Mouse (Mus musculus) CH12.LX (cell line): ENCODE results near the gene Gpsm1. TPM values are rescaled to one million over a fixed set of nuclear protein-coding genes. Genes with fewer than 3 reads are reported as not detected.

Experiments used
- DNase-seq: peaks from one replicate; pipeline ENCODE4 v3.0.0-alpha.2; 2013; ENCODE audit errors: extremely low read depth
- H3K27ac ChIP-seq: 2 replicates; pipeline ENCODE4 v1.5.1; 2012; ENCODE audit warnings: low read depth, mild to moderate bottlenecking, control low read depth, moderate library complexity; ENCODE audit not compliant: insufficient read depth
- H3K27me3 ChIP-seq: replicated peaks from 2 replicates; pipeline ENCODE3; 2012; ENCODE audit warnings: inconsistent platforms
- H3K36me3 ChIP-seq, 2 experiments: replicated peaks in 1 of 2; 2 replicates each; pipeline versions ENCODE3 to v1.6.1; 2012; ENCODE audit warnings: inconsistent platforms in 1 of 2, low read length in 1 of 2, mild to moderate bottlenecking in 1 of 2, mixed read lengths in 1 of 2, moderate library complexity in 1 of 2; ENCODE audit not compliant: control insufficient read depth in 1 of 2, insufficient read depth in 1 of 2
- H3K4me1 ChIP-seq, 2 experiments: 2 replicates each; pipeline ENCODE4 v1.6.1; 2012; ENCODE audit warnings: inconsistent platforms in 1 of 2, moderate library complexity in 1 of 2; ENCODE audit not compliant: insufficient read depth in 2 of 2, control insufficient read depth in 1 of 2
- H3K4me2 ChIP-seq: 2 replicates; pipeline ENCODE4 v1.6.1; 2012; ENCODE audit warnings: low read depth, mild to moderate bottlenecking, control low read depth; ENCODE audit not compliant: poor library complexity, insufficient read depth, severe bottlenecking
- H3K4me3 ChIP-seq, 3 experiments: fragments of 150-350 bp in 1 of 3; sonication (generic) in 1 of 3; replicated peaks in 1 of 3; 2 replicates each; pipeline versions ENCODE3 to v1.5.1; 2011 to 2012; ENCODE audit warnings: low read depth in 2 of 3, low read length in 2 of 3, mild to moderate bottlenecking in 2 of 3, moderate library complexity in 2 of 3, control low read depth in 1 of 3, improper control_type of control experiment in 1 of 3, inconsistent platforms in 1 of 3, mixed read lengths in 1 of 3; ENCODE audit not compliant: poor library complexity in 1 of 3
- H3K79me2 ChIP-seq: replicated peaks from 2 replicates; pipeline ENCODE4 v1.6.1; 2012; ENCODE audit warnings: mild to moderate bottlenecking, moderate library complexity; ENCODE audit not compliant: control insufficient read depth, poor library complexity, insufficient read depth, severe bottlenecking; ENCODE audit errors: extremely low read depth
- H3K9ac ChIP-seq: 2 replicates; pipeline ENCODE4 v1.6.1; 2012; ENCODE audit warnings: low read depth, mild to moderate bottlenecking, control low read depth, moderate library complexity; ENCODE audit not compliant: insufficient read depth
- H3K9me3 ChIP-seq: replicated peaks from 2 replicates; pipeline ENCODE3; 2012; ENCODE audit warnings: low read length, inconsistent platforms, mixed read lengths
- BHLHE40 ChIP-seq: IDR thresholded peaks from 2 replicates; pipeline ENCODE4 v1.6.1; 2011; ENCODE audit warnings: mild to moderate bottlenecking, low read depth, low read length, improper control_type of control experiment
- CTCF ChIP-seq, 2 experiments: IDR thresholded peaks in 1 of 2; conservative IDR thresholded peaks in 1 of 2; 2 replicates each; pipeline ENCODE4 v1.5.1; 2011 to 2012; ENCODE audit warnings: low read depth in 2 of 2, low read length in 2 of 2, improper control_type of control experiment in 1 of 2, inconsistent platforms in 1 of 2, mild to moderate bottlenecking in 1 of 2, moderate library complexity in 1 of 2
- E2F4 ChIP-seq: IDR thresholded peaks from 2 replicates; pipeline ENCODE4 v1.6.1; 2011; ENCODE audit warnings: low read depth, low read length, improper control_type of control experiment; ENCODE audit not compliant: insufficient replicate concordance
- ELF1 ChIP-seq: IDR thresholded peaks from 2 replicates; pipeline ENCODE4 v1.6.1; 2014; ENCODE audit warnings: low read depth, mild to moderate bottlenecking, inconsistent platforms, low read length, improper control_type of control experiment
- EP300 ChIP-seq: IDR thresholded peaks from 2 replicates; pipeline ENCODE4 v1.6.1; 2011; ENCODE audit warnings: low read length, improper control_type of control experiment
- ETS1 ChIP-seq: conservative IDR thresholded peaks from 2 replicates; pipeline ENCODE4 v1.6.1; 2012; ENCODE audit warnings: low read depth, mild to moderate bottlenecking, inconsistent platforms, low read length, improper control_type of control experiment, moderate library complexity
- GABPA ChIP-seq: IDR thresholded peaks from 2 replicates; pipeline ENCODE4 v1.6.1; 2012; ENCODE audit warnings: low read depth, low read length, improper control_type of control experiment, inconsistent platforms; ENCODE audit not compliant: insufficient replicate concordance
- HCFC1 ChIP-seq: IDR thresholded peaks from 2 replicates; pipeline ENCODE4 v1.6.1; 2012; ENCODE audit warnings: low read depth, mild to moderate bottlenecking, inconsistent platforms, low read length, improper control_type of control experiment
- IRF4 ChIP-seq: IDR thresholded peaks from 2 replicates; pipeline ENCODE4 v1.6.1; 2014; ENCODE audit warnings: low read depth, mild to moderate bottlenecking, inconsistent platforms, low read length, improper control_type of control experiment
- JUND ChIP-seq: conservative IDR thresholded peaks from 2 replicates; pipeline ENCODE4 v1.6.1; 2011; ENCODE audit warnings: low read depth, low read length, improper control_type of control experiment
- KAT2A ChIP-seq: IDR thresholded peaks from 2 replicates; pipeline ENCODE4 v1.6.1; 2012; ENCODE audit warnings: low read length, improper control_type of control experiment, inconsistent platforms; ENCODE audit not compliant: insufficient replicate concordance
- MAFK ChIP-seq: IDR thresholded peaks from 2 replicates; pipeline ENCODE4 v1.6.1; 2011; ENCODE audit warnings: low read length, improper control_type of control experiment; ENCODE audit not compliant: insufficient replicate concordance
- MAX ChIP-seq: IDR thresholded peaks from 2 replicates; pipeline ENCODE4 v1.6.1; 2011; ENCODE audit warnings: low read length, improper control_type of control experiment
- MAZ ChIP-seq: IDR thresholded peaks from 2 replicates; pipeline ENCODE4 v1.6.1; 2012; ENCODE audit warnings: low read depth, mild to moderate bottlenecking, inconsistent platforms, low read length, improper control_type of control experiment, moderate library complexity
- MEF2A ChIP-seq: IDR thresholded peaks from 2 replicates; pipeline ENCODE4 v1.6.1; 2014; ENCODE audit warnings: low read depth, mild to moderate bottlenecking, inconsistent platforms, low read length, improper control_type of control experiment, borderline replicate concordance
- MXI1 ChIP-seq: IDR thresholded peaks from 2 replicates; pipeline ENCODE4 v1.6.1; 2011; ENCODE audit warnings: mild to moderate bottlenecking, low read depth, low read length, improper control_type of control experiment
- MYC ChIP-seq: IDR thresholded peaks from 2 replicates; pipeline ENCODE4 v1.6.1; 2011; ENCODE audit warnings: low read depth, mild to moderate bottlenecking, improper control_type of control experiment, low read length
- NELFE ChIP-seq: IDR thresholded peaks from 2 replicates; pipeline ENCODE4 v1.6.1; 2011; ENCODE audit warnings: low read depth, low read length, improper control_type of control experiment
- NRF1 ChIP-seq: IDR thresholded peaks from 2 replicates; pipeline ENCODE4 v1.6.1; 2014; ENCODE audit warnings: low read depth, mild to moderate bottlenecking, inconsistent platforms, low read length, improper control_type of control experiment, moderate library complexity
- POLR2A ChIP-seq: IDR thresholded peaks from 2 replicates; pipeline ENCODE4 v1.6.1; 2011; ENCODE audit warnings: low read depth, mild to moderate bottlenecking, improper control_type of control experiment, low read length
- RAD21 ChIP-seq: IDR thresholded peaks from 2 replicates; pipeline ENCODE4 v1.6.1; 2011; ENCODE audit warnings: low read depth, mild to moderate bottlenecking, low read length, improper control_type of control experiment, moderate library complexity
- RCOR1 ChIP-seq: conservative IDR thresholded peaks from 2 replicates; pipeline ENCODE4 v1.6.1; 2012; ENCODE audit warnings: low read depth, mild to moderate bottlenecking, inconsistent platforms, low read length, improper control_type of control experiment
- SIN3A ChIP-seq: IDR thresholded peaks from 2 replicates; pipeline ENCODE4 v1.6.1; 2012; ENCODE audit warnings: low read length, improper control_type of control experiment, inconsistent platforms
- SMC3 ChIP-seq: IDR thresholded peaks from 2 replicates; pipeline ENCODE4 v1.6.1; 2011; ENCODE audit warnings: low read depth, low read length, improper control_type of control experiment
- TBP ChIP-seq: conservative IDR thresholded peaks from 2 replicates; pipeline ENCODE4 v1.6.1; 2011; ENCODE audit warnings: low read depth, low read length, improper control_type of control experiment
- TCF12 ChIP-seq: IDR thresholded peaks from 2 replicates; pipeline ENCODE4 v1.6.1; 2014; ENCODE audit warnings: low read depth, mild to moderate bottlenecking, inconsistent platforms, low read length, improper control_type of control experiment
- USF2 ChIP-seq: conservative IDR thresholded peaks from 2 replicates; pipeline ENCODE4 v1.6.1; 2011; ENCODE audit warnings: low read depth, low read length, improper control_type of control experiment
- ZKSCAN1 ChIP-seq: IDR thresholded peaks from 2 replicates; pipeline ENCODE4 v1.6.1; 2012; ENCODE audit warnings: low read depth, inconsistent platforms, low read length, improper control_type of control experiment, borderline replicate concordance
- ZMIZ1 ChIP-seq: IDR thresholded peaks from 2 replicates; pipeline ENCODE4 v1.6.1; 2012; ENCODE audit warnings: low read depth, mild to moderate bottlenecking, inconsistent platforms, low read length, improper control_type of control experiment
- ZNF384 ChIP-seq: IDR thresholded peaks from 2 replicates; pipeline ENCODE4 v1.6.1; 2012; ENCODE audit warnings: low read depth, low read length, improper control_type of control experiment, inconsistent platforms
- dilution Hi-C: fragments of 300-500 bp; cut with MboI; formaldehyde crosslinking; loops from 2 replicates; pipeline ENCODE4 v1.14.3; 2020; ENCODE audit warnings: low sequenced_read_pairs; ENCODE audit not compliant: extremely low pct_unique_long_range_greater_than_20kb, extremely low pct_ligation_motif_present
- in situ Hi-C: fragments of 300-500 bp; cut with MboI; formaldehyde crosslinking; loops from 3 replicates; pipeline ENCODE4 v1.14.3; 2019; ENCODE audit warnings: low sequenced_read_pairs, low pct_ligation_motif_present, low pct_unique_long_range_greater_than_20kb, mixed read lengths
- polyA plus RNA-seq: library from polyadenylated mRNA; unstranded; fragments of >175 nt; gene quantifications from 2 replicates; pipeline ENCODE4 v1.2.1, GENCODE M21; 2012; ENCODE audit warnings: low read depth; ENCODE audit not compliant: insufficient read length
- total RNA-seq, 2 experiments: library from RNA; depleted of rRNA; stranded (reverse); fragments of 300-350 nt in 1 of 2; fragments of >200 nt in 1 of 2; gene quantifications; 2 replicates each; pipeline ENCODE4 v1.2.3; 2012 to 2014

Gene Gpsm1
- total and polyA plus RNA-seq, 3 experiments, result 3.2 to 8.1 (median 3.6) TPM

DNA sequence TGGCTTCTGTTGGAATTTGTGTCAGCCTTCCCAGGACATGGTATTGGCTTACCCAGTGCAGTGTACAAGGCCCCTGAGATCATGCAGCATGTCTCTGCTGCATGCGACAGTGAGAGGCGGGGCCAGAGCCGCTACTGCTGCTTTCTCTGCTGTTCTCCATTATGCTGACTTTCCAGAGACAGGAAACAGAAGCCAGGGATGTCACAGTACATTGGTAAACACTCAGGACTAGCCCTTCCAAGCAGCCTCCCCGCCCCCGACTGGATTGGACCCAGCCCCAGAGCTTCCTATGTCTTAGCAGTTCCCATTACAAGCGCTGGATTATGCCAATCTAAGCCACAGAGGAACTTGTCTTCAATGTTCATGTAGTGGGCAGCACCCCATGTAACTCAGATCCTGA lies 32.9 kb downstream of the Gpsm1 start:
- TF ChIP-seq SMC3, result no peak
- TF ChIP-seq MEF2A, result no peak
- TF ChIP-seq JUND, result no peak
- H3K36me3 ChIP-seq, result peaks cover 22 to 42% of the 10 kb centered on the region in 2 experiments
- peaks cover 10 to 20% of the 10 kb centered on the region in 2 experiments for H3K4me1 ChIP-seq
- in situ Hi-C loops, result no loop called here
- dilution Hi-C loops, result no loop called here
- no peak overlapping the region for H3K4me3 ChIP-seq
- H3K9ac ChIP-seq, result no peak overlapping the region
- no peaks in the 10 kb centered on the region for H3K27me3 ChIP-seq
- no peak overlapping the region for H3K4me2 ChIP-seq
- H3K79me2 ChIP-seq, result no peaks in the 10 kb centered on the region
- no peaks in the 10 kb centered on the region for H3K9me3 ChIP-seq
- DNase-seq, result no peak
- no peak overlapping the region for H3K27ac ChIP-seq

GRCm38 (mm10) chr2:26351358-26352290 lies 36.3 kb downstream of the Gpsm1 start, which contains the start of gene Dnlz:
Gene Dnlz (minus strand): TSS chr2:26352110.
- H3K4me2 ChIP-seq, result peak within 1 kb of the TSS; percentile 87
- peak; percentile 89 for DNase-seq
- peak within 1 kb of the TSS; percentile 93 for H3K9ac ChIP-seq
- peak within 1 kb of the TSS; percentile 77 to 88 (median 85) for H3K4me3 ChIP-seq
- no peaks in the 10 kb centered on the region for H3K9me3 ChIP-seq
- H3K27me3 ChIP-seq, result no peaks in the 10 kb centered on the region
- peaks cover 10 to 19% of the 10 kb centered on the region in 2 experiments for H3K4me1 ChIP-seq
- H3K79me2 ChIP-seq, result no peaks in the 10 kb centered on the region
- in situ Hi-C loops (loop anchor here (5.0 kb wide), 1 partner anchor 56 kb away; the partner anchor contains the start of gene Inpp5e), dilution Hi-C loops (no loop called here)
- H3K36me3 ChIP-seq, result peaks cover 22 to 58% of the 10 kb centered on the region in 2 experiments
- TF ChIP-seq MEF2A, result peak; percentile 66; the same call in 1 of the 2 replicates
- TF ChIP-seq BHLHE40, result no peak
- TF ChIP-seq POLR2A, result peak; percentile 72
- no peak for TF ChIP-seq MAFK
- peak; percentile 91 for TF ChIP-seq HCFC1
- peak; percentile 51; the same call in 1 of the 2 replicates for TF ChIP-seq TBP
- peak; percentile 45; the same call in 1 of the 2 replicates for TF ChIP-seq NELFE
- TF ChIP-seq E2F4, result 0 out of 2 replicates have a peak, but pooled peaks have one; percentile 16
- TF ChIP-seq RAD21, result peak; percentile 50
- peak; percentile 68 for TF ChIP-seq ZNF384
- peak; percentile 86 for TF ChIP-seq ELF1
- peak; percentile 76 for TF ChIP-seq SIN3A
- TF ChIP-seq GABPA, result peak; percentile 16; the same call in 1 of the 2 replicates
- TF ChIP-seq CTCF (conservative IDR thresholded peaks at IDR 0.05 in 1 of 2, IDR thresholded peaks at IDR 0.05 in 1 of 2; ENCODE audit: low read depth in 2 of 2, low read length in 2 of 2), result peak in 1 of 2 experiments; percentile 79; a peak in 2 of 4 replicates
- peak; percentile 81; the same call in 1 of the 2 replicates for TF ChIP-seq KAT2A
- TF ChIP-seq ZKSCAN1, result no peak
- TF ChIP-seq NRF1, result peak; percentile 72
- peak; percentile 47 for TF ChIP-seq IRF4
- TF ChIP-seq USF2, result no peak
- TF ChIP-seq MAX, result 0 out of 2 replicates have a peak, but pooled peaks have one; percentile 16
- peak; percentile 57; the same call in 1 of the 2 replicates for TF ChIP-seq MAZ
- peak; percentile 11; the same call in 1 of the 2 replicates for TF ChIP-seq MXI1
- no peak for TF ChIP-seq MYC
- TF ChIP-seq ETS1, result 0 out of 2 replicates have a peak, but pooled peaks have one; percentile 28
- peak; percentile 10; the same call in 1 of the 2 replicates for TF ChIP-seq RCOR1
- peak; percentile 68 for TF ChIP-seq TCF12
- TF ChIP-seq EP300, result no peak
- TF ChIP-seq ZMIZ1, result peak; percentile 43; the same call in 1 of the 2 replicates
- peak; percentile 70 for TF ChIP-seq SMC3
- H3K27ac ChIP-seq, result peak within 1 kb of the TSS; percentile 32
